Mouse (Mus musculus) forebrain, embryonic 15.5 days (tissue): ENCODE results near the gene Mlst8. TPM values are rescaled to one million over a fixed set of nuclear protein-coding genes. Genes with fewer than 3 reads are reported as not detected.

Experiments used
- ATAC-seq: fragments of 200-750 bp; cut with Nextera tagmentation; replicated peaks from 2 replicates; pipeline ENCODE4 v1.8.0; 2017; ENCODE audit warnings: mild to moderate bottlenecking, moderate TSS enrichment, moderate library complexity
- H3K27ac ChIP-seq: fragments of 300-500 bp; sonication (generic); replicated peaks from 2 replicates; pipeline ENCODE4 v1.5.1; 2015; ENCODE audit warnings: mild to moderate bottlenecking, inconsistent platforms
- H3K27me3 ChIP-seq: fragments of 300-500 bp; sonication (generic); 2 replicates; pipeline ENCODE4 v1.6.1; 2015; ENCODE audit warnings: inconsistent platforms
- H3K36me3 ChIP-seq: fragments of 300-500 bp; sonication (generic); 2 replicates; pipeline ENCODE4 v1.6.1; 2015; ENCODE audit warnings: mild to moderate bottlenecking, inconsistent platforms
- H3K4me1 ChIP-seq: fragments of 300-500 bp; sonication (generic); 2 replicates; pipeline ENCODE4 v1.6.1; 2015; ENCODE audit warnings: inconsistent platforms
- H3K4me2 ChIP-seq: fragments of 300-500 bp; sonication (generic); replicated peaks from 2 replicates; pipeline ENCODE4 v1.6.1; 2015; ENCODE audit warnings: mild to moderate bottlenecking, inconsistent platforms
- H3K4me3 ChIP-seq: fragments of 300-500 bp; sonication (generic); 2 replicates; pipeline ENCODE4 v1.5.1; 2015; ENCODE audit warnings: mild to moderate bottlenecking, inconsistent platforms
- H3K9ac ChIP-seq: fragments of 300-500 bp; sonication (generic); replicated peaks from 2 replicates; pipeline ENCODE4 v1.6.1; 2015; ENCODE audit warnings: mild to moderate bottlenecking, inconsistent platforms
- H3K9me3 ChIP-seq: fragments of 300-500 bp; sonication (generic); 2 replicates; pipeline ENCODE4 v1.6.1; 2016; ENCODE audit warnings: inconsistent platforms
- WGBS: fragments of 180-500 bp; shearing (Covaris S2); methylation state at CpG from one replicate; pipeline ENCODE4 v1.1.7; 2015; ENCODE audit warnings: mixed read lengths; 5-methylcytosine and 5-hydroxymethylcytosine counted together
- polyA plus RNA-seq: library from polyadenylated mRNA; unstranded; fragments of >200 nt; fragmentation: Nextera tagmentation; extraction: Ambion mirVana; gene quantifications from 2 replicates; pipeline ENCODE4 v1.2.1, GENCODE M21; 2015

The Mlst8 gene
- polyA plus RNA-seq, 1 experiment from 2014 or later, result 36.4 TPM

DNA sequence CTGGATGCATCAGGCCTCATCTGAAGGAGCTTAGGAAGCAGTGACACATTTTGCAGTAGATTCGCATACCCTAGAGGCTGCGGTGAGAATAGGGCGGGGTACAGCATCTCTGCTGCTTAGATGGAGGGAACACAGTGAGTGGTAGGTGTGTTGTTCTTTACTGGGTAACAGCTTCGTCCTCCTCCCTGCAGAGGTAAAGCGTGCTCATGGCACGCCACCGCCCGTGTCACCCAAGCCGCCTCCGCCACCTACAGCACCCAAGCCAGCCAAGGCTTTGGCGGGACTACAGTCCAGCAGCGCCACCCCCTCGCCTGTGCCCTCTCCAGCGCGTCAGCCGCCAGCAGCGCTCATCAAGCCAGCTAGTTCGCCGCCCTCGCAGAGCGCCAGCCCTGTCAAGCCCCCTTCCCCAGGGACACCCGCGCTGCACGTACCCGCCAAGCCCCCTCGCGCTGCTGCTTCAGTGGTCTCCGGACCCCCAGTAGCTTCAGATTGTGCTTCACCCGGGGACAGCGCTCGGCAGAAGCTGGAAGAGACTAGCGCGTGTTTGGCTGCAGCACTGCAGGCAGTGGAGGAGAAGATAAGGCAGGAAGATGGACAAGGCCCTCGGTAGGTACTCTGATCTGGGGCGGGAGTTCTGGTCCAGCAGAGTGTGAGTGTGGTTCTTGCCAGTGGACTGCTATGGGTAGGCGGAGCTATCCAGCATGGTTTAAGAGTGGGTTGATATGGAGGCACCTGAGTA lies 27.6 kb upstream of the Mlst8 start:
- Histone ChIP-seq H3K27ac (no peak overlapping the region), H3K4me3 (no peak overlapping the region), H3K27me3 (no peaks in the 10 kb centered on the region), H3K4me2 (no peak overlapping the region), H3K36me3 (peaks cover 83% of the 10 kb centered on the region), H3K9me3 (no peaks in the 10 kb centered on the region), H3K9ac (no peak overlapping the region), H3K4me1 (no peaks in the 10 kb centered on the region)
- no peak for ATAC-seq
- WGBS, result 30% methylated on average over 35 of the region's 36 CpGs

DNA sequence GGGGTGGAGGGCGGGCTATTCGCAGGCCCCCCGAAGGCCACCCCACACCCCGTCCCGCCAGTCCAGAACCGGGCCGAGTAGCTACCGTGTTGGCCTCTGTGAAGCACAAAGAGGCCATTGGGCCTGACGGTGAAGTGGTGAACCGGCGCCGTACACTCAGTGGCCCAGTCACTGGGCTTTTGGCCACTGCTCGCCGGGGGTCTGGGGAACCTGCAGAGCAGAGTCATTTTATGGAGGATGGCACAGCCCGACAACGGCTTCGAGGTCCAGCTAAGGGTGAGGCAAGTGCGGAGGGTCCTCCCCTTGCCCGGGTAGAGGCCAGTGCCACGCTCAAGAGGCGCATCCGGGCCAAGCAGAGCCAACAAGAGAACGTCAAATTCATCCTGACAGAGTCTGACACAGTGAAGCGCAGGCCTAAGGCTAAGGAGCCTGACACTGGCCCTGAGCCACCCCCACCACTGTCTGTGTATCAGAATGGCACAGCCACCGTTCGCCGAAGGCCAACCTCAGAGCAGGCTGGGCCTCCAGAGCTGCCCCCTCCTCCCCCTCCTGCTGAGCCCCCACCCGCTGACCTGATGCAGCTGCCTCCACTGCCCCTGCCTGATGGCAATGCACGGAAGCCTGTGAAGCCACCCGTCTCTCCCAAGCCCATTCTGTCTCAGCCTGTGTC lies 26.5 kb upstream of the Mlst8 start:
- Histone ChIP-seq H3K27ac (no peak overlapping the region), H3K36me3 (peaks cover 83% of the 10 kb centered on the region), H3K4me1 (no peaks in the 10 kb centered on the region), H3K4me2 (no peak overlapping the region), H3K9ac (no peak overlapping the region), H3K4me3 (no peak overlapping the region), H3K27me3 (no peaks in the 10 kb centered on the region), H3K9me3 (no peaks in the 10 kb centered on the region)
- no peak for ATAC-seq
- 93% methylated on average over 30 of the region's 30 CpGs for WGBS

GRCm38 (mm10) chr17:24504085-24504484 lies 25.2 kb upstream of the Mlst8 start:
- WGBS, result 86% methylated on average over 10 of the region's 10 CpGs
- no peak overlapping the region for H3K4me2 ChIP-seq
- ATAC-seq, result no peak
- no peaks in the 10 kb centered on the region for H3K27me3 ChIP-seq
- H3K9ac ChIP-seq, result no peak overlapping the region
- H3K36me3 ChIP-seq, result peaks cover 79% of the 10 kb centered on the region
- H3K4me1 ChIP-seq, result no peaks in the 10 kb centered on the region
- no peaks in the 10 kb centered on the region for H3K9me3 ChIP-seq
- H3K4me3 ChIP-seq, result no peak overlapping the region
- no peak overlapping the region for H3K27ac ChIP-seq

DNA sequence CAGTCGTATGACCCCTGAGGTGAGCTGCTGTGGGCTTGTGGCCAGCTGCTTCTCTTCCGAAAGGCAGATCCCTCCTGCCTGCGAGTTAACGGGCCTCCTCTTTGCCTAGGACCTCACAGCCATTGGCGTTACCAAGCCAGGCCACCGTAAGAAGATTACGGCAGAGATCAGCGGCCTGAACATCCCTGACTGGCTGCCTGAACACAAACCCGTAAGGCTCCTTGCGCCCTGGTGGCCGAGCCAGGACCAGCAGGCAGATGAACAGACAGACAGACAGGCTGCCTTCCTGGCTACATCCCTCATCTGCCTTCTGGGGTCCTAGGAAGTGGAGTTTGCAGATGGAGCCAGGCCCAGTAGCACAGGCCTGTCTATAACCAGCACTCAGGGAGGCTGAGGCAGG lies 23.3 kb upstream of the Mlst8 start:
- 34% methylated on average over 11 of the region's 11 CpGs for whole genome bisulfite sequencing
- Histone ChIP-seq H3K36me3 (peaks cover 79% of the 10 kb centered on the region), H3K4me1 (no peaks in the 10 kb centered on the region), H3K4me2 (no peak overlapping the region), H3K4me3 (no peak overlapping the region), H3K27me3 (no peaks in the 10 kb centered on the region), H3K9me3 (no peaks in the 10 kb centered on the region), H3K27ac (no peak overlapping the region), H3K9ac (no peak overlapping the region)
- ATAC-seq, result no peak

- H3K4me2 ChIP-seq, result no peak overlapping the region
- 79% methylated on average over 1 of the region's 1 CpGs for WGBS
- H3K27me3 ChIP-seq, result no peaks in the 10 kb centered on the region
- no peak overlapping the region for H3K9ac ChIP-seq
- 0 out of 2 replicates have a peak overlapping the region, but pooled peaks have one; percentile 14 for H3K27ac ChIP-seq
- no peaks in the 10 kb centered on the region for H3K9me3 ChIP-seq
- no peak overlapping the region for H3K4me3 ChIP-seq
- no peak for ATAC-seq
- peaks cover 43% of the 10 kb centered on the region for H3K36me3 ChIP-seq
- H3K4me1 ChIP-seq, result 0 out of 2 replicates have a peak, but pooled peaks cover 8% of the 10 kb centered on the region
These were observed 17.1 kb upstream of the Mlst8 start for GRCm38 (mm10) chr17:24496026-24496425.

- 0 out of 2 replicates have a peak overlapping the region, but pooled peaks have one; percentile 14 for H3K27ac ChIP-seq
- no peak; the same call in 1 of the 2 replicates for ATAC-seq
These were observed 16.6 kb upstream of the Mlst8 start for GRCm38 (mm10) chr17:24495443-24495842.

GRCm38 (mm10) chr17:24494627-24495335 lies 15.9 kb upstream of the Mlst8 start:
- no peaks in the 10 kb centered on the region for H3K27me3 ChIP-seq
- 35% methylated on average over 2 of the region's 2 CpGs for WGBS
- H3K4me3 ChIP-seq, result no peak overlapping the region
- H3K9ac ChIP-seq, result no peak overlapping the region
- H3K27ac ChIP-seq, result no peak overlapping the region; the same call in 1 of the 2 replicates
- H3K4me1 ChIP-seq, result peaks cover 21% of the 10 kb centered on the region
- peaks cover 33% of the 10 kb centered on the region for H3K36me3 ChIP-seq
- ATAC-seq, result no peak
- H3K9me3 ChIP-seq, result no peaks in the 10 kb centered on the region
- H3K4me2 ChIP-seq, result no peak overlapping the region

More at GRCm38 (mm10) chr17:24495443-24495842, 16.6 kb upstream of the Mlst8 start:
- Histone ChIP-seq H3K4me1 (peaks cover 14% of the 10 kb centered on the region), H3K9ac (no peak overlapping the region), H3K27me3 (no peaks in the 10 kb centered on the region), H3K36me3 (peaks cover 37% of the 10 kb centered on the region), H3K4me3 (no peak overlapping the region), H3K9me3 (no peaks in the 10 kb centered on the region), H3K4me2 (no peak overlapping the region)
- WGBS, result 75% methylated on average over 3 of the region's 3 CpGs

GRCm38 (mm10) chr17:24490399-24490798 lies 11.5 kb upstream of the Mlst8 start:
- 57% methylated on average over 4 of the region's 4 CpGs for WGBS
- peak overlapping the region; percentile 79 for H3K4me3 ChIP-seq
- peaks cover 39% of the 10 kb centered on the region for H3K4me1 ChIP-seq
- no peaks in the 10 kb centered on the region for H3K27me3 ChIP-seq
- no peaks in the 10 kb centered on the region for H3K9me3 ChIP-seq
- no peaks in the 10 kb centered on the region for H3K36me3 ChIP-seq
- H3K9ac ChIP-seq, result no peak overlapping the region
- peak overlapping the region; percentile 69; the same call in 1 of the 2 replicates for H3K4me2 ChIP-seq
- no peak for ATAC-seq
- peak overlapping the region; percentile 91 for H3K27ac ChIP-seq

GRCm38 (mm10) chr17:24489265-24490030 lies 10.6 kb upstream of the Mlst8 start:
- Histone ChIP-seq H3K4me3 (peak overlapping the region; percentile 79), H3K9ac (peak overlapping the region; percentile 93), H3K36me3 (no peaks in the 10 kb centered on the region), H3K4me2 (peak overlapping the region; percentile 69), H3K27me3 (no peaks in the 10 kb centered on the region), H3K4me1 (peaks cover 37% of the 10 kb centered on the region), H3K9me3 (no peaks in the 10 kb centered on the region), H3K27ac (peak overlapping the region; percentile 91)
- ATAC-seq, result peak; percentile 29
- WGBS, result 17% methylated on average over 19 of the region's 19 CpGs

GRCm38 (mm10) chr17:24488662-24489264 lies 9.9 kb upstream of the Mlst8 start:
- 0% methylated on average over 38 of the region's 81 CpGs for WGBS
- H3K4me1 ChIP-seq, result peaks cover 37% of the 10 kb centered on the region
- no peaks in the 10 kb centered on the region for H3K27me3 ChIP-seq
- H3K9ac ChIP-seq, result peak overlapping the region; percentile 93
- H3K9me3 ChIP-seq, result no peaks in the 10 kb centered on the region
- H3K4me2 ChIP-seq, result peak overlapping the region; percentile 69
- H3K4me3 ChIP-seq, result peak overlapping the region; percentile 79
- H3K27ac ChIP-seq, result peak overlapping the region; percentile 91
- ATAC-seq, result peak; percentile 67
- H3K36me3 ChIP-seq, result no peaks in the 10 kb centered on the region

DNA sequence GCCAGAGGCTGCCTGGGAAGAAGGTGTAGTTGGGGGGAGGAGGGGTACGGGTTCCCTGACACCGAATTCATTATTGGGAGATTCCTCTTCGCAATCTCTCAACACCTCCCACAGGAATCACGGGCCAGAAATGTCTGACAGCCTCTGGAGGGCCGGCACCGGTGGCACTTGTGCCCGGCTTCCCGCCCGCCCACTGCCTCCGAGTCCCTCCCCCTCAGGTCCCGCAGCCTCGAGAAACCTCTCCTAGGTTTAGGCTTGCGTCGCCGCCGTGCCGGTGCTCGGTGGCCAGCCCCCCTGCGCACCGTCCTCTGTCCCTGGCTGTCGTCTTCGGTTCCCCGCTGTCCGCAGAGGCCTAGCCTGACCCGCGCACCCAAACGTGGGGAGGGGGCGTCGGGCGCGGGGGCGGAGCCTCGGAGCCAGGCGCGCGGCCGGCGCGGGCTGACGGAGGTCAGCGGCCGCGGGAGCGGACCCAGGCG lies 9.3 kb upstream of the Mlst8 start, which contains the start of gene Caskin1:
Gene Caskin1, plus strand, starts transcription at position 416 of the 476 bp plus-strand sequence.
- H3K4me3 ChIP-seq, result peak within 1 kb of the TSS; percentile 79
- WGBS, result under 1% methylated on average over 43 of the region's 45 CpGs
- H3K4me1 ChIP-seq, result peaks cover 37% of the 10 kb centered on the region
- no peaks in the 10 kb centered on the region for H3K27me3 ChIP-seq
- H3K9me3 ChIP-seq, result no peaks in the 10 kb centered on the region
- peak within 1 kb of the TSS; percentile 91 for H3K27ac ChIP-seq
- H3K4me2 ChIP-seq, result peak within 1 kb of the TSS; percentile 69
- no peaks in the 10 kb centered on the region for H3K36me3 ChIP-seq
- peak; percentile 73 for ATAC-seq
- peak within 1 kb of the TSS; percentile 93 for H3K9ac ChIP-seq
